Mouse (Mus musculus) liver, postnatal 0 days (tissue): ENCODE data around the gene Atxn1. TPM values are rescaled to one million over a fixed set of nuclear protein-coding genes. Genes with fewer than 3 reads are reported as not detected.

Experiments
- ATAC-seq: fragments of 200-750 bp; cut with Nextera tagmentation; 2 replicates; pipeline ENCODE4 v1.8.0; 2017; ENCODE audit warnings: mild to moderate bottlenecking, moderate library complexity
- DNase-seq: peaks from one replicate; pipeline ENCODE4 v3.0.0-alpha.2; 2016
- H3K27ac ChIP-seq: fragments of 300-500 bp; sonication (generic); 2 replicates; pipeline ENCODE4 v1.5.1; 2014; ENCODE audit warnings: antibody characterized with exemption, moderate library complexity, mild to moderate bottlenecking, low read depth
- H3K27me3 ChIP-seq: fragments of 300-500 bp; sonication (generic); 2 replicates; pipeline ENCODE4 v1.6.1; 2014; ENCODE audit warnings: low read length, control low read depth, mixed read lengths; ENCODE audit not compliant: insufficient read depth
- H3K36me3 ChIP-seq: fragments of 300-500 bp; sonication (generic); replicated peaks from 2 replicates; pipeline ENCODE4 v1.6.1; 2014; ENCODE audit warnings: mild to moderate bottlenecking, control low read depth, low read length, moderate library complexity, mixed read lengths; ENCODE audit not compliant: insufficient read depth
- H3K4me1 ChIP-seq: fragments of 300-500 bp; sonication (generic); 2 replicates; pipeline ENCODE4 v1.6.1; 2014; ENCODE audit warnings: antibody characterized with exemption, mild to moderate bottlenecking, control low read depth; ENCODE audit not compliant: insufficient read depth
- H3K4me2 ChIP-seq: fragments of 300-500 bp; sonication (generic); 2 replicates; pipeline ENCODE4 v1.6.1; 2014; ENCODE audit warnings: low read depth, mild to moderate bottlenecking, low read length, moderate library complexity, mixed read lengths
- H3K4me3 ChIP-seq: fragments of 300-500 bp; sonication (generic); 2 replicates; pipeline ENCODE4 v1.5.1; 2014; ENCODE audit warnings: low read depth, low read length
- H3K9ac ChIP-seq: fragments of 300-500 bp; sonication (generic); replicated peaks from 2 replicates; pipeline ENCODE4 v1.6.1; 2014; ENCODE audit warnings: mild to moderate bottlenecking, moderate library complexity
- H3K9me3 ChIP-seq: fragments of 300-500 bp; sonication (generic); 2 replicates; pipeline ENCODE4 v1.6.1; 2016; ENCODE audit warnings: mild to moderate bottlenecking, control low read depth, low read length, mixed read lengths
- CTCF ChIP-seq: sonication (generic); IDR thresholded peaks from 2 replicates; pipeline ENCODE4 v1.5.1; 2016; ENCODE audit warnings: antibody characterized with exemption, low read depth
- EP300 ChIP-seq: IDR thresholded peaks from 2 replicates; pipeline ENCODE4 v1.6.1; 2016; ENCODE audit warnings: antibody characterized with exemption, low read depth, mild to moderate bottlenecking
- WGBS: fragments of 180-500 bp; shearing (Covaris S2); extraction: QIAGEN DNeasy Blood & Tissue Kit; methylation state at CpG from one replicate; pipeline ENCODE4 v1.1.7; 2014; ENCODE audit not compliant: insufficient replicate concordance; 5-methylcytosine and 5-hydroxymethylcytosine counted together
- polyA plus RNA-seq: library from polyadenylated mRNA; unstranded; fragments of >200 nt; fragmentation: Nextera tagmentation; extraction: Ambion mirVana; gene quantifications from 2 replicates; pipeline ENCODE4 v1.2.1, GENCODE M21; 2015

The Atxn1 gene
- polyA plus RNA-seq, 1 experiment from 2014 or later: 4.4 TPM

GRCm38 (mm10) chr13:45743848-45744247 is 221.0 kb downstream of the Atxn1 start:
- Histone ChIP-seq H3K9me3 (no peaks in the 10 kb centered on the region), H3K27ac (no peak overlapping the region), H3K4me1 (no peaks in the 10 kb centered on the region), H3K9ac (no peak overlapping the region), H3K36me3 (0 out of 2 replicates have a peak, but pooled peaks cover 2% of the 10 kb centered on the region), H3K27me3 (no peaks in the 10 kb centered on the region), H3K4me2 (no peak overlapping the region), H3K4me3 (no peak overlapping the region)
- TF ChIP-seq EP300 (no peak), CTCF (no peak)
- WGBS: 63% methylated on average over 7 of the region's 7 CpGs
- ATAC-seq: no peak
- no peak for DNase-seq

- DNase-seq: no peak
- no peak for TF ChIP-seq EP300
- TF ChIP-seq CTCF: no peak
- Histone ChIP-seq H3K9me3 (no peaks in the 10 kb centered on the region), H3K27ac (no peak overlapping the region), H3K4me1 (no peaks in the 10 kb centered on the region), H3K4me3 (no peak overlapping the region), H3K4me2 (no peak overlapping the region), H3K36me3 (no peaks in the 10 kb centered on the region), H3K27me3 (no peaks in the 10 kb centered on the region), H3K9ac (no peak overlapping the region)
- 84% methylated on average over 12 of the region's 12 CpGs for WGBS
- no peak for ATAC-seq
Measured at GRCm38 (mm10) chr13:45740369-45740768, 224.4 kb downstream of the Atxn1 start.

- Histone ChIP-seq H3K9ac (no peak overlapping the region), H3K27ac (no peak overlapping the region), H3K36me3 (peaks cover 4% of the 10 kb centered on the region), H3K27me3 (no peaks in the 10 kb centered on the region), H3K4me1 (no peaks in the 10 kb centered on the region), H3K4me2 (no peak overlapping the region), H3K9me3 (no peaks in the 10 kb centered on the region), H3K4me3 (no peak overlapping the region)
- DNase-seq (no peak), ATAC-seq (no peak)
- 71% methylated on average over 4 of the region's 4 CpGs for WGBS
- TF ChIP-seq CTCF (no peak), EP300 (no peak)
Measured at GRCm38 (mm10) chr13:45736241-45736640, 228.6 kb downstream of the Atxn1 start.

- H3K9me3 ChIP-seq: no peaks in the 10 kb centered on the region
- H3K4me3 ChIP-seq: no peak overlapping the region
- no peak for DNase-seq
- no peak overlapping the region for H3K9ac ChIP-seq
- TF ChIP-seq EP300 (no peak), CTCF (no peak)
- no peaks in the 10 kb centered on the region for H3K4me1 ChIP-seq
- WGBS: 83% methylated on average over 3 of the region's 3 CpGs
- peaks cover 4% of the 10 kb centered on the region for H3K36me3 ChIP-seq
- H3K27me3 ChIP-seq: no peaks in the 10 kb centered on the region
- no peak overlapping the region for H3K4me2 ChIP-seq
- no peak overlapping the region for H3K27ac ChIP-seq
- no peak for ATAC-seq
Measured at GRCm38 (mm10) chr13:45735802-45736201, 229.0 kb downstream of the Atxn1 start.

GRCm38 (mm10) chr13:45734531-45734930 is 230.3 kb downstream of the Atxn1 start:
- Histone ChIP-seq H3K9me3 (no peaks in the 10 kb centered on the region), H3K36me3 (peaks cover 4% of the 10 kb centered on the region), H3K4me1 (no peaks in the 10 kb centered on the region), H3K4me3 (no peak overlapping the region), H3K27me3 (no peaks in the 10 kb centered on the region), H3K9ac (no peak overlapping the region), H3K4me2 (no peak overlapping the region), H3K27ac (no peak overlapping the region)
- 88% methylated on average over 3 of the region's 3 CpGs for WGBS
- ATAC-seq (no peak), DNase-seq (no peak)
- TF ChIP-seq CTCF: no peak
- TF ChIP-seq EP300: no peak

GRCm38 (mm10) chr13:45732590-45732989 is 232.2 kb downstream of the Atxn1 start:
- Histone ChIP-seq H3K9ac (no peak overlapping the region), H3K27me3 (no peaks in the 10 kb centered on the region), H3K36me3 (peaks cover 4% of the 10 kb centered on the region), H3K27ac (no peak overlapping the region), H3K4me2 (no peak overlapping the region), H3K4me1 (no peaks in the 10 kb centered on the region), H3K4me3 (no peak overlapping the region), H3K9me3 (no peaks in the 10 kb centered on the region)
- no peak for TF ChIP-seq CTCF
- no peak for TF ChIP-seq EP300
- WGBS: 76% methylated on average over 6 of the region's 6 CpGs
- ATAC-seq (no peak), DNase-seq (no peak)

GRCm38 (mm10) chr13:45726917-45727316 is 237.9 kb downstream of the Atxn1 start:
- Histone ChIP-seq H3K27me3 (no peaks in the 10 kb centered on the region), H3K4me3 (no peak overlapping the region), H3K36me3 (no peaks in the 10 kb centered on the region), H3K9me3 (no peaks in the 10 kb centered on the region), H3K4me2 (no peak overlapping the region), H3K4me1 (no peaks in the 10 kb centered on the region), H3K27ac (no peak overlapping the region), H3K9ac (no peak overlapping the region)
- TF ChIP-seq EP300 (no peak), CTCF (no peak)
- ATAC-seq: no peak
- DNase-seq: no peak
